Mouse (Mus musculus) lung, postnatal 36 days (tissue): ENCODE measurements around the gene 4430402I18Rik.

Source experiments
- DNase-seq: peaks from one replicate; pipeline ENCODE4 v3.0.0; 2022; ENCODE audit warnings: mixed read lengths

4430402I18Rik gene

DNA sequence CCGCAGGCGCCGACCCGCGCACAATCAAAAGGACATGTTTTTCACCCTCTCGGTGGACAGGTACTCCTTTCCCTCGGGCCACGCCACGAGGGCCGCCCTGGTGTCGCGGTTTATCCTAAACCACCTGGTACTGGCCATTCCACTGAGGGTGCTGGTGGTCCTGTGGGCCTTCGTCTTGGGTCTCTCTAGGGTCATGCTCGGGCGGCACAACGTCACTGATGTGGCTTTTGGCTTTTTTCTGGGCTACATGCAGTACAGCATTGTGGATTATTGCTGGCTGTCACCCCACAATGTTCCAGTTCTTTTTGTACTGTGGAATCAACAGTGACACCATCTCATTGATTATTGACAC, 3.1 kb downstream of the 4430402I18Rik start:
- DNase-seq: no peak

DNA sequence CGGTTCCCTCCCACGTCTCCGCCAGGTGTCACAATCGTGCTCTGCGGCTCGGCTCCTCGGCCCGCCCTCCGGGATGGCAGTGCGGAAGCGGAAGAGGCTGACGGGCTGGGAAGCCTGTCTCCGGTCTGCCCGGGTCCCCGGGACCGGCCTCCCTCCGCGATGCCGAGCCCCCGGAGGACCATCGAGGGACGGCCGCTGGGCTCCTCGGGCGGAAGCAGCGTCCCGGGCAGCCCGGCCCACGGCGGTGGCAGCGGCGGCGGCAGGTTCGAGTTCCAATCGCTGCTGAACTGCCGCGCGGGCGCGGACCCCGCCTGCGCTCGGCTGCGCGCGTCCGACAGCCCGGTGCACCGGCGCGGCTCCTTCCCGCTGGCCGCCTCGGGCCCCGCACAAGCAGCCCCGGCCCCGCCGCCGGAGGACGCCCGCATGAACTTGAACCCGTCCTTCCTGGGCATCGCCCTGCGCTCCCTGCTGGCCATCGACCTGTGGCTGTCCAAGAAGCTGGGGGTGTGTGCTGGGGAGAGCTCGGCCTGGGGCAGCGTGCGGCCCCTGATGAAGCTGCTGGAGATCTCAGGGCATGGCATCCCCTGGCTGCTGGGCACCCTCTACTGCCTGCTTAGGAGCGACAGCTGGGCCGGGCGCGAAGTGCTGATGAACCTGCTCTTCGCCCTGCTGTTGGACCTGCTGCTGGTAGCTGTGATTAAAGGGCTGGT, 3.6 kb downstream of the 4430402I18Rik start, which contains the start of gene Plpp6:
TSS of gene Plpp6 (plus strand) at position 112 of the 710 bp plus-strand sequence.
- peak; percentile 92 for DNase-seq

DNA sequence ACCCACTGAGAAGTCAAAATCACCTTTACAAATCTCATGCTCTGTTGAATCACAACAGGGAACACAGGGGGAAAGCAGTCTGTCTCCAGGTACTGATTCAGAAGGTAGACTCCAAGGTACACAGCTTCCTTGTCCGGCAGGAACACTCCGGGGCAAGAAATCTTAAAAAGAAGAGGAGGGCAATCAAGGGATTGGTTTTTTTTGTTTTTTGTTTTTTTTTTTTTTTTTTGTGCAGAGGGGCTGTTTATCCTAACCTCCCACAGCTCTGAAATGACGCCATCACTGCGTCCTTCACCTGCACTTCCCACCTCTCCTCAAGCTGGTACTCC, 4.1 kb downstream of the 4430402I18Rik start:
- no peak for DNase-seq

DNA sequence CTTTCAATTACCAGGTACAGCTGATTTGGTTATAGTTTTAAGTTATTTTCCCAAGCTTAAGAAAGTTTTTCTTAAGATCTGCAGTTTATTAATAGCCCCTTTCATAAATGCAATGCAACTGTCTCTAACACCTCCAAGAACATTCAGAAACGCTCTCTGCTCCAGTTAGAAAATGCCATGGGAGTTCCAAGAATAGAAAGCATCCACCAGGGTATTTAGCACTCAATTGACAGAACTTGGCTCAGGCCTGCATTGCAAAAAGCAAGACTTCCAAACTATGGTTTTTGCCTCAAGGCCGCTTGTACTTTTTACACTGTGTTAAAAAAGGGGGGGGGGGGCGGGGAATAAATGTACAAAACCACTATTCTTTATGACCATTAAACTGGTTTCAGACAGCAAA, 4.5 kb downstream of the 4430402I18Rik start:
- peak; percentile 35 for DNase-seq

DNA sequence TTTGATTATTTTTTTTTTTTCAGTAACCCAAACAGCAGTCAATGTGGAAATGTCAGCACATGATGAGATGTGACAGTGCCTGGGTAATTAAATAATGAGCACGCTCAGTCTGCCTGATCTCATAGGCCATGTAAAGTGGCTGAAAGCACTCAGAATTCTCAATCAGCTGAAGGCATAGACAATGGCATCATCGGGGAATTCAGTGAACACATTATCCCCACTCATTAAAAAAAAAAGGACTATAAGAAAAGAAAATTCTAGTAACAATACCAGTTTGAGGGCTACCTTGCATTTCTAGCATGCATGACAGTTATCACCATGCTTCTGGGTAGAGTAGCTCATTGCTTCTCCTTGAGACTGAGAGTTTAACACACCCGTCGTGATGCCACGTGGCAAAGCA, 16.3 kb downstream of the 4430402I18Rik start:
- DNase-seq: no peak

DNA sequence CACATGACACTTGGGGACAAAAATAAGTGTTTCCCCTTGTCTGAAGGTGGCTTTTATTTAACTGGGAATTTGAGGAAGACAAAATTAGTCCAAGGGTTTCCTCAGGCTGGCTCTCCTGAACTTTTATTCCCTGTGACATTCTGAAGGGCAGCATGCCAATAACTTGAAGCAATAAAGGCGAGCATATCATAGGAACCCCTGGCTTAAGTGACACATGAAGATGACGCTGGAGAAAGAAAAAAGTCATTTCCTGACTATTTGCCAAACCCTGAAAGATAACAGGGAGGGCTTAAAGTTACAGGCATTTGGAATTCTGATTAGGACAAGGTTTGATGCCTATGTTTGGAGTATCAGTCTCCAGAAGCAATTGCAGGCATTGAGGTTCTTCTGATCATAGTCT, 20.3 kb downstream of the 4430402I18Rik start:
- no peak for DNase-seq

DNA sequence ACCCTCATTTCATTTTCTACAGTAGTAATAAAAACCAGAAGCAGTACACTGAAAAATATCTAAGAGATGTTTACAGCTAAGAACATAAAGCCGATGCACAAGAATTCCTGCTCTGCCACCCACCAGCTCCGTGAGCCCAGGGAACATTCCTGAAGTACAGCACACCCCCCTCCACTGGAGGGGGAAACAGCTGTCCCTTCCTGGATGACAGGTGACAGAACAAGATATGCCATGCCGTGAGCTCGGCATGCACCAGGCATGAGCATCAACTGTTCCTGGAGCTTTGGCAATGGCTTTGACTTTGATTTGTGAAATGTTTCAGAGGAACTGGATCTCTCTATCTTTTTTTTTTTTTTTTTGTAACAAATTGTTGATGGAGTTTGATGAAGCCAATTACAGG, 20.8 kb downstream of the 4430402I18Rik start:
- no peak for DNase-seq

DNA sequence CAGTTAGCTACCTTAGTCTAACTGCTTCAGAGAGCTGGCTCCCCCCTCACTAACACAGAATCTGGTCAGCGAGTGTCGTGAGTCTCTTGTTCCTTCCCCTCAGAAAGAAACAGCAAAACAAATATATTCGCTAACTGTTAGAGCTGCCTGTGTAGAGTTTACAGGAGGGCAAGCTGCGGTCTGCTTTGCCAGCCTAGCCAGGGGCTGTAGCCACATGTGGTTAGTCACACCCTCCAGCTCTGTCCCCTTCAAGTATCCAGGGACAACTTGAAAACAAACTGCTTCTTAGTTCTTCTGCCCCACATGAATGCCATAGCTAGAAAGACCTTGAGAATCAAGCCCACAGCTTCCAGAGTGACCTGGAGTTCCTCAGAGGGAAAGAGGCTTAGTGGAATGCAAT, 26.3 kb downstream of the 4430402I18Rik start:
- DNase-seq: no peak

DNA sequence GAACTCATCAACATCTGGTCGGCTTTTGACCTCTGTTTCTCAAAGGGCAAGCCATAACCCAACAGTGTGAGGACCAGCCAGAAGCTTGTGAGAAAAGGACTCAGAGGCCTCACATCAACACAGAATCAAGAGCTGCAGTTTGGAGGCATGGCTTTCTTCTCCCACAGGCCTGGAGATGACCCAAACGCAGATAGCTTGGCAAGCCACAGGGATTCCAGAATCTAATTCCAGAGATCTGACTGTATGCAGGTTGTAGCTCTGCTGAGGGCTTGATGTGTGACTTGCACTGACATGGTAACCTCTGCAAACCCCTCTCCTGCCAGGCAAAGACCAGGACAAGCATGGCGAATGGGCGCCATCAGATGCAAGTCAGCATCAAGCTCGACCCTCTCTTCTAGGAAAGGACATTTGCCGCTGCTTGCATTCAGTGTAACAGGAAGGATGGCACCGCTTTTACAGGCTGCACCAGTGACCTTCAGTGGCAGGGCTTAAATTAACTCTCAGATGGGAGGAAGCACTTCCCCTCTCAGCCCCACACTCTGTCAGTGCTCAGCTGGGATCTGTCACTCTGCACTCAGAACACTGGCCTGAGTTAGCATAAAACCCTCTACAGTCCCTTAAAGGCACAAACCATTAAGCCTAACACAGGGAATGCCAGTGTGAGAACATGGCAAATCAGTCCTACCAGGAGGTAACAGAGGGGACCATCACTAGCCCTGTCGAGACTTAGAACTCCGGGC, 27.3 kb downstream of the 4430402I18Rik start:
- DNase-seq: peak; percentile 79

DNA sequence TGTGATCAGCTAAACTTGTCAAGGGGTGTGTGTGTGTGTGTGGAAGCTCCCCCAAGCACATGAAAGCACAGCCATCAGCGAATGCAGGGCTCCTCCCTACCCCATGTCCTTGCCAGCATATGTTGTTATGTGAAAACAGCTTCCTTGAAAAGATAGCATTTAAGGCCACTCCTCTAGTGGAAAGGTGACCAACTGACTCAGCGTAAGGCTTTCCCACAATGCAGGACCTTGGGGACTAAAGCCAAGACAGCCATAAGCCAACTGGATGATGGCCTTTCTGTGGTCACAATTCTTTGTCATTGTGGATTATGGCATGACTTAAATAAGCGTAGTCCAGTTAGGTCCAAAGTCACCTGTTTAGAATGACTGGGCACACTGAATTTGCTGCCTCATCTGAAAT, 32.7 kb downstream of the 4430402I18Rik start:
- no peak for DNase-seq

DNA sequence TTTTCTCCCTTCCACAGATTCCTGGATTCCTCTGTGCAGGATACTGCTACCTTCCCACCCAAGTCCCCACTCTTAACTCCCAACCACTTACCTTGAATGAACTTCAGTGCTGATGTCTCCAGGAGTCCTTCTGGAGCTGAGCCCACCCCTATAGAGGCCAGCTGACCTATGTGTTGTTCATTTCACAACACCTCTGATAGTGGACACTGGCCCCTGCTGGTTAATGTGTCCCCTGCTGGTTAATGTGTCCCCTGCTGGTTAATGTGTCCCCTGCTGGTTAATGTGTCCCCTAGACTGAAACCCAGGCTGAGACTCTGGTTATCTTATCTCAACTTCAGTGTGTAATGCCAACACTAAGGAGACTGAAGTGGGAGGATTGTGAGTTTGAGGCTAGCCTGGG, 38.6 kb downstream of the 4430402I18Rik start:
- no peak for DNase-seq

DNA sequence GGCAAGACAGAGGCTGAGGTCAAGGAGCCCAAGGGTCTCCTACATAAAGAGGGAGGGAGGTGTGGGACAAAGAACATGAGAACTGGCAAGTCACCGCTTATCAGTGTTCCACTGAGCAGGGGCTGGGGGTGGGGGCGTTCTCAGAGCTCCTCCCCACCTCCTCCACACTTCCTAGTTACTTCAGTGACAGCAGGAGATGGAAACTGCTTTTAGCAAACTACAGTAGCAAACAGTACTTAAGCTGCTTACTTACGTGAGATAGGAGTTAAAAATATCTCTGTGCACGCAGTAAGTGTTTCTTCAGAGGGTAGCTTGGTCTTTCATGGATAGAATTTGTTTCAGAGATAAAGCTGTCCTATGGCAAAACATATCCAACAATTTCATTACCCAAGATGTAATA, 40.2 kb downstream of the 4430402I18Rik start:
- no peak for DNase-seq

DNA sequence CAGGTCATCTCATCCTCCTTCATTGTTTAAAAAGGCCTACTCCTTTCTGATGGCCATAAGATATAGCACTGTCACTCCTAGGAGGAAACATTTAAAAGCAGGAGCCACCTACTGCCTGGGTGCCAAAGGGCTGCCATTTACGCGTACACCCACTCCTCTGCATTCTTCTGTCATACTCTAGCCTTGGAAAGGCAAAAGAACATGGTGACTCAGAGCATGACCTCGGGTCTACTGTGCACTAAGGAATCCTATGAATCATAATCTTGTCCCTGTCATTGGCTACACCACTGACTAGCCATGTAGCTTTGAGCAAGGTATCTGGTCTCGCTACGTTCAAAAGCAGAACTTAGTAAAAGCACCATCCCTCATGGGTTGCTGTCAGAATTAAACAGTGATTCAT, 41.2 kb downstream of the 4430402I18Rik start:
- no peak for DNase-seq

DNA sequence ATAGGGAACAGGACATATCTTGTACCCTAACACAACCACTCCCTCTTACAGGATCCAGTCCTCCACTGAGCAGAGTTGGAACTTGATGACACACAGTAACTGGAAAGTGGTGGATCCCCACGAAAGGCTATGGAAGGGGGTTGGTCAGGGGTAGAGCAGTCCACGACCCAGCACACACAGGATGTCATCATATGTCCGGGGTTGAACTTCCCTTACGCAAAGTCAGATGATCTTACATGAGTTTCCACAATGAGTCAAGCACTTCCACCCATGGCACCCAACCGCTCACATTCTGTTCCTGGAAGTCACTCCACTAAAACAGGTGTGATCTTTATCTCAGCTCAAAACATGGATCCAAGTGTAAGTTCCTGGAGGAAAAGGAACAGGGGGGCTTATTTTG, 49.8 kb downstream of the 4430402I18Rik start:
- no peak for DNase-seq

DNA sequence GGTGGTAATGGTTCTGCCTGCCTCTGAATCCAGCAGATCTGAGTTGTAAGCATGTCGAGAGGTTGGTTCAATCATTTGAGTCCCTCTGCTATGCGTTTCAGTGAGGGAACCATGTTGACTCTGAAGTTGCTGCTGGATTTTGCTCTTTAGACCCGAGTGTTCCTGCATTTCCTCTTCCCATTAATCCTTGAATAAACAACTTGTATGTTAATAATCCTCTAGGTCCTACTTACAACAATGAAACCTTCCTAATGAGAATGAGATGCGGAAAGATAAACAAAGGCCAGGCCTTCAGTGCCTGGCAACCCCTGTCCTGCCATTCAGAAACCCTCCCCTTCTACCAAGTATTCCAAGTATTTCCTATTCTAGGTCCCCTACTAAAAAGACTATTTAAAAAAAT, 51.1 kb downstream of the 4430402I18Rik start:
- DNase-seq: peak; percentile 10

DNA sequence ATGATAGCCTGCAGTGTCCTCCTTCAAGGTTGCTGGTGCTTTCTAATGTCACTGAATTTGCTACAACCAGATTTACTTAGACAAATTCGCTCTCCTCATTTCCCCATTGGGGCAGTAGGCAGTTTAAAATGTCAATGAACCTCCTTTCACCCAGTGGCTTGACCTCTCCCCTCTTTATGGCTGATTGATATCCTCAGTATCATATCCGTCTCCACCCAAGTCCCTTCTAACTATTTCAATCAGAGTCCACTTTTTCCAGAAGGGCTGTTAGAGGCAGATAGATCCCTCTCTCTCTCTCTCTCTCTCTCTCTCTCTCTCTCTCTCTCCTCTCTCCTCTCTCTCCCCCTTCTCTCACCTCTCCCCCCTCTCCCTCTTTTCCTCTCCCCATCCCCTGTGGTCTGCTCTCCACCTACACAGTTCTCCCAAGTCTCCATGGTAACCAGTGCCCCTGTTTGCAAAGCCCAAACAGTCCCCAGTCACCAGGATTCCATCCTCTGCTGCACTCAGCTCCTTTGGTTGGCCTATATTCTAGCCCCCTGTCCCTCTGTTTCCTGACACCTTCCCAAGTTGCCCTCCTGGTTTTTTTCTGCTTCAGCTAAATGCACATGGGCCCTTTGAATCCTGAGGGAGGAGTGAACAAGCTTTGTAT, 51.9 kb downstream of the 4430402I18Rik start:
- no peak for DNase-seq

DNA sequence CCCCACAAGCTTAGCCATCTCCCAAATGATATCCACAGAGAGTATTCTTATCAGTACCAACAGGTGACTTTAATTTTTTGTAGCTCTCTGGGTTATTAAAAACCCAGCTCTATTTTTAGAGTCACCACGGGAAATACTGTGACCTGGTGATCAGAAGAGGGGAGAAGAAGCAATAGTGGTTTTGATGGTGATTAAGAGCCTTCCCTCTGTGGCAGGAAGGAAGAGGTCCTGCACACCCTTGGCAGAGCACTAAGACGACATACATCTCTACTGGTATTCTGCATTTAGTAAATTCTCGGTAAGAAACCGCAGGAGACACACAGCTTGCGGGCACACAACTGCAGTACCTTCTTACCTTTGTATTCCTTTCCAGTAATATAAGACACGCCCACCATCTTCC, 53.0 kb downstream of the 4430402I18Rik start:
- DNase-seq: no peak

DNA sequence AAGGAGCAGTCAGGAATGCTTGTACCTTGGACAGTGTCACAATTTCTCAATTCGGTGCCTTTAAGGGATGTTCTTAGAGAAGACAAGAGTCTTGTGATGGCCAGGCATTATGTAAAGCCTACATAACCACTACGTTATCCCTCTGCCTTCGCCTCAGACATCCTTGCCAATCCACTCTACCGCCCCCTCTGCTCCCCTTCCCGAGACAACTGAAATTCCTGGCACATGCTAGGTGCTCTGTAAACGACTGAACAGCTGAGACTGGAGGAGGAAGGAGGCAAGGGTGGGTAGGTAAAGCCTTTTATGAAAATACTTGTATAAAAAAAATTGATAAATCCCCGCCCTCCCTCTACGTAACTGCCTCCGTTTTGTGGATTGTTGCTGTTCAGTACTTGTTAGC, 58.9 kb downstream of the 4430402I18Rik start:
- no peak for DNase-seq

DNA sequence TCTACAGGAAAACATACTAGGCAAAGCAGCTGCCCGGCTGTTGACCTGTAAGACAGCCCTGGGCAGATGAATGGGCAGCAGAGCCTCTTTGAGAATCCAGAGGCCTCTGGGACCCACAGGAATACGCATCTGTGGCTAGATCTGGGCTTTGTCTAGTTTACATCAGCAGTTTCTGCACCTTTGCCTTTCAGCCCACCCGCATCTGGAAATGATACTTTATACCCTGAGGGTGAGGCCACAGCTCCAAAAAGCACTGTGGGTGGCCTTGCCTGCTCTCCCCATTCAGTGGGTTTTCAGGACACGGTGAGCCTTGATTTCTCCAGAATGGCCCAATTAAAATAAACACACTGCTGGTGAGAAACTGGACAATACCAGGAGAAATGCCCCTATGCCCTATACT, 59.4 kb downstream of the 4430402I18Rik start:
- no peak for DNase-seq

DNA sequence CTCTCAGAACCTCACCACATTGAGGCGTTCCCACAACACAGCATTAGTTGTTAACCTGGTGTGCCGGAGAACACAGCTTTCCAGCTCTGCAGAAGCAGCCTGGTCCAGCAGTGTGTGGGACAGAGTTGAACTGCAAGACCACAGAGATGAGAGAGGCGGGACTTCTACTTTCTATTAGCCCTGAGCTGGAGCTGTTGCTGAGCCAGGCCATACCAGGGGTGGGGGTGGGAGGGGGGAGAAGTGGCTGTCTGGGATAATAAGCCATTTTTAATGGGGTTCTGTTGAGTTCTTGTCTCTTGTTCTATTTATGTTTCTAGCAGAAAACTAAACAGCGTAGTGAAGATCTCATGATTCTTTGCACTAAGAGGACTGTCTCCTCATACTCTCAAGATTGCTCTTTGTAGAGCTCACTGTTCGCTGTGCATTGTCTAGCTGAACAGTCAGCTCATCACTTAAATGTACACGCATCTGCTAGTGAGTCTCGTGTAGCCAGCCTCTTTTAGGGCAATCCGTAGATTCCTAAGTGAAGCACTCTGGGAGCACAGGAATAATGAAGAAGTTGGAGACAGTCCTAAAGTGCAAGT, 64.0 kb downstream of the 4430402I18Rik start:
- DNase-seq: no peak

DNA sequence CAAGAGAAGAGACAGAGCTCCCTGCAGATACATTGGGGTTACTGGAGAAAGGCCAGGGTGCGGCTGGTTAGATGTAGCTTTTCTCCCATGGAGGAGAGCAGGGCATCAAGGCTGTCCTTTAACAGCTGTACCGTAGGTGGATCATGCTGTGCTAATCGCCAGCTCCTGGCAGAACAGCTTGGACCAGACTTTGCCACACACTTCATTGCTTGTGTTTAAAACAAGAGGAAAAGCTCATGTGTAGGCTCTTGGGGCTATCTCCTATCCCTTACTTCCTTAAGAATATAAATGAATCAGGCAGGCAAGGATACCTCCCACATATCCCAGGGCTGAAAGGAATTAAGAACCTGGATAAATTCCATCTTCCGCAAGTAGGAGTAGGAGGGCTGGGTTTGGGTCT, 64.8 kb downstream of the 4430402I18Rik start:
- DNase-seq: no peak

DNA sequence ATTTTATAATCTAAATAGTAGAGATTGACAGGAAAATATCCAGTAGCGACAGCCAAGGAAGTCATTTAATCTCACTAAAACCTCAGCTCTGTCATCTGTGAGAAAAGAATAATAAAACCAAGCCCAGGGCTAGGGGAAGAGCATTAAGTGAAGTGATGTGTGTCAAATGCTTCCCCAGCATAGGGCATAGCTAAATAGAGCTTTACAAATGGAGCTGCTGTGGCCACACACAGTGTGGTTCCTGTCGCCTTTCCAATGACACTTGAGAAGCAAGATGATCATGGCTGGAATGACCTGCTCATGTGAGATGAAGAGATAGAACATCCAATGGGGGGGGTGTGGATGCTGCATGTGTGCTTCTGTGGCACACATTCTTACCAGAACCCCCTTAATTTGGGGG, 65.5 kb downstream of the 4430402I18Rik start:
- DNase-seq: no peak

DNA sequence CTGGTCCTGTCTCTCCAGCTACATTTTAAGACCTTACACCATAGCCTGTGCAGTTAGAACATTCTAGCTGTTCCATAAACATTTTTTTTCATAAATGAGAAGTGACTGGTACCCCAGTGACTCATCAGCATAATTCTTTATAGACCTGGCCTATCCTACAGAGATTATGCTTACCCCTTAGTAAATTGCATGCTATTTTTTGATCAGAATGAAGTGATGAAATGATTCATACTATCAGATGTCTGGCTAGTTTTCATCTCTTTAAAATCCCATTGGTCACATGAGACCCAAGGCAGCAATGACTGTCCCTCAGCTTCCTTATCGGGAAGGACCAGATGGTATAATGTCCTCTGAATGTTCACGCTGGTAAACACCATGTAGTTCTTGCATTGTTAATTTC, 66.8 kb downstream of the 4430402I18Rik start:
- no peak for DNase-seq

DNA sequence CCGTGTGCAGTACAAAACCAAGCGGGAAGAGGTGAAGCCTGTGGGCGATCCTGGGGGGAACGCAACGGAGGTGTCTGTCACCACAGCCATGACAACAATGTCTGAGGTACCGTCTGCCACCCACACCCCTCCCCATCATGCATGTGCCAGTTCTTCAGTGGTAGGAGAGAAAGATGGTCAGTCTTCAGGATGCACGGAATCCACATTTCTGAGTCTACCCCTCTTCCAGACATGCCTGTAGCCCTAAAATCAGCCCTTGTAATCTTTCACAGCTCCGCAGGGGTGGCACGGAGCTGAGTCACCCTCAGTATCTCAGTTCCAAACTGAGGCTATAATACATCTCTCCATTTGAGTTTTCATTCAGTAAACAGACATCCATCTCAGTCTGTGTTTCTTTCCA, 70.1 kb downstream of the 4430402I18Rik start:
- DNase-seq: no peak
